8 mouse cellular contexts compared by ENCODE assay signal in the genomic region with DNA sequence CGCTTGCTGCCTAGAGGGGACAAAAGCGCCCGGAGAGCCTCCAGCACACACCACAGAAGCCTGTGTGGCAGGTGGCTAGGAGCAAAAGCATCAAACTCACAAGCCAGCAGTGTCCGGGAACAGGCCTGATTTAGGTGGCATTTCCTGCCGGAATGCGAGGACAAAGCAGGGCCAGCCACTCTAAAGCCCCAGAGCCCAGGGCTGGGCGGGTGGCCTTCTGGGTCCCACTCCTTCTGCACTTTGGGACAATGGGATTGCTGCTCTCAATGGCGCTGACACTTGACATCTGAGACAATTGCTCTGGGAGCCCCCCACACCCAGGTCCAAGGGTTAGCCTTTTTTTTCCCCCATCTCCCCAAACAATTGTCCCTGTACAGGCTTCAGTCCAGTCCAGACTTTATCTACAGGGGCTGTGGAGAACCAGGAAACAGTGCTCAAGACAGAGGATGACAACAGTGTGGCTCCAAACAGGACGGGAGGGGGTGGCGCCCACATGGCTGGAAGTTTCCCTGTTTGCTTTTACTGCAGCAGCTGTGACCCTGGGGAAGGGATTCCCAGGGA. TPM values are rescaled to one million over a fixed set of nuclear protein-coding genes. Genes with fewer than 3 reads are reported as not detected.
DNase-seq lines count a peak whose midpoint lies in the region; ATAC-seq lines count a peak whose summit lies in the region.

No protein-coding gene starts in this region.

- no peaks in the 10 kb centered on the region for H3K27me3 ChIP-seq in heart, embryonic 14.5 days (ENCODE audit: control insufficient read depth, insufficient read depth, low read length)
- H3K27me3 ChIP-seq in hindbrain, embryonic 11.5 days (ENCODE audit: control insufficient read depth, insufficient read depth, low read length), result no peaks in the 10 kb centered on the region
- no peaks in the 10 kb centered on the region for H3K27me3 ChIP-seq in limb, embryonic 13.5 days
- no peaks in the 10 kb centered on the region for H3K27me3 ChIP-seq in neural tube, embryonic 11.5 days (ENCODE audit: control insufficient read depth, insufficient read depth, low read length)

- H3K4me3 ChIP-seq in heart, embryonic 14.5 days (ENCODE audit: control insufficient read depth in 1 of 2, insufficient read depth in 1 of 2, low read depth in 1 of 2, low read length in 2 of 2), result no peak overlapping the region
- no peak overlapping the region for H3K4me3 ChIP-seq in hindbrain, embryonic 11.5 days (ENCODE audit: low read depth, low read length)
- no peak overlapping the region for H3K4me3 ChIP-seq in limb, embryonic 13.5 days
- H3K4me3 ChIP-seq in neural tube, embryonic 11.5 days (ENCODE audit: low read depth, low read length), result no peak overlapping the region

- peaks cover 21 to 22% of the 10 kb centered on the region in 2 experiments for H3K4me1 ChIP-seq in heart, embryonic 14.5 days (ENCODE audit: control insufficient read depth in 2 of 2, insufficient read depth in 2 of 2, low read length in 2 of 2)
- H3K4me1 ChIP-seq in hindbrain, embryonic 11.5 days (replicated peaks; ENCODE audit: control insufficient read depth, insufficient read depth, low read length), result peaks cover 34% of the 10 kb centered on the region
- H3K4me1 ChIP-seq in limb, embryonic 13.5 days, result peaks cover 31% of the 10 kb centered on the region
- peaks cover 51% of the 10 kb centered on the region for H3K4me1 ChIP-seq in neural tube, embryonic 11.5 days (ENCODE audit: control insufficient read depth, insufficient read depth, low read length)

- no peak overlapping the region for H3K9ac ChIP-seq in heart, embryonic 14.5 days (ENCODE audit: low read length)
- H3K9ac ChIP-seq in hindbrain, embryonic 11.5 days (ENCODE audit: low read depth, low read length), result peak overlapping the region; percentile 0; the same call in 1 of the 2 replicates
- no peak overlapping the region for H3K9ac ChIP-seq in limb, embryonic 13.5 days
- peak overlapping the region; percentile 42 for H3K9ac ChIP-seq in neural tube, embryonic 11.5 days (ENCODE audit: low read length)

- no peak overlapping the region for H3K4me2 ChIP-seq in heart, embryonic 14.5 days (ENCODE audit: low read length)
- H3K4me2 ChIP-seq in hindbrain, embryonic 11.5 days (replicated peaks; ENCODE audit: low read depth, low read length), result no peak overlapping the region
- H3K4me2 ChIP-seq in limb, embryonic 13.5 days (replicated peaks), result no peak overlapping the region
- no peak overlapping the region for H3K4me2 ChIP-seq in neural tube, embryonic 11.5 days (ENCODE audit: low read depth)

- ATAC-seq in heart, embryonic 14.5 days (ENCODE audit: insufficient number of reproducible peaks, insufficient read depth, low FRiP score, low read depth), result peak; percentile 60
- ATAC-seq in hindbrain, embryonic 11.5 days (ENCODE audit: low FRiP score), result 0 out of 2 replicates have a peak, but pooled peaks have one; percentile 37
- no peak for ATAC-seq in limb, embryonic 13.5 days (ENCODE audit: low FRiP score, low read depth)
- ATAC-seq in neural tube, embryonic 11.5 days (ENCODE audit: insufficient read depth, low FRiP score, low TSS enrichment), result no peak
- no peak for ATAC-seq in megakaryocyte-erythroid progenitor cell, adult 5-6 weeks (replicated peaks; ENCODE audit: low FRiP score, low TSS enrichment, poor library complexity, severe bottlenecking)

- H3K9me3 ChIP-seq in heart, embryonic 14.5 days (ENCODE audit: control insufficient read depth, low read length), result no peaks in the 10 kb centered on the region
- no peaks in the 10 kb centered on the region for H3K9me3 ChIP-seq in hindbrain, embryonic 11.5 days (ENCODE audit: control insufficient read depth, low read length)
- no peaks in the 10 kb centered on the region for H3K9me3 ChIP-seq in limb, embryonic 13.5 days
- H3K9me3 ChIP-seq in neural tube, embryonic 11.5 days (ENCODE audit: control insufficient read depth, low read length), result no peaks in the 10 kb centered on the region

- no peaks in the 10 kb centered on the region for H3K36me3 ChIP-seq in heart, embryonic 14.5 days (ENCODE audit: control insufficient read depth, insufficient read depth, low read length)
- H3K36me3 ChIP-seq in hindbrain, embryonic 11.5 days (ENCODE audit: control insufficient read depth, insufficient read depth, low read length), result no peaks in the 10 kb centered on the region
- no peaks in the 10 kb centered on the region for H3K36me3 ChIP-seq in limb, embryonic 13.5 days
- H3K36me3 ChIP-seq in neural tube, embryonic 11.5 days (ENCODE audit: control insufficient read depth, insufficient read depth, low read length), result no peaks in the 10 kb centered on the region

- H3K27ac ChIP-seq in heart, embryonic 14.5 days (replicated peaks in 1 of 2; ENCODE audit: control insufficient read depth in 1 of 2, insufficient read depth in 1 of 2, low read depth in 2 of 2, low read length in 2 of 2), result peak overlapping the region; percentile 74 to 82
- H3K27ac ChIP-seq in hindbrain, embryonic 11.5 days (ENCODE audit: low read depth, low read length), result peak overlapping the region; percentile 80
- 0 out of 2 replicates have a peak overlapping the region, but pooled peaks have one; percentile 44 for H3K27ac ChIP-seq in limb, embryonic 13.5 days
- peak overlapping the region; percentile 89 for H3K27ac ChIP-seq in neural tube, embryonic 11.5 days (ENCODE audit: low read depth, low read length)

- 56% methylated on average over 10 of the region's 10 CpGs for WGBS in heart, embryonic 14.5 days
- 22% methylated on average over 10 of the region's 10 CpGs for WGBS in hindbrain, embryonic 11.5 days
- WGBS in limb, embryonic 13.5 days, result 49% methylated on average over 10 of the region's 10 CpGs
- 24% methylated on average over 10 of the region's 10 CpGs for WGBS in neural tube, embryonic 11.5 days

- no peak for DNase-seq in heart, adult 9 months (ENCODE audit: low spot score in 2 of 2)
- peak; percentile 55 for DNase-seq in hindbrain, embryonic 11.5 days (ENCODE audit: low spot score)
- DNase-seq in neural tube, embryonic 11.5 days (ENCODE audit: low spot score), result peak; percentile 44
- DNase-seq in thymus, postnatal 4 days, result no peak
- DNase-seq in cerebellum, postnatal 36 days, result no peak

RNA-seq across cellular contexts. Expression of a gene that starts 56.1 kb away (rescaled TPM):
- 8.6 and 9.5 TPM in 2 replicates for polyA plus RNA-seq in heart, embryonic 14.5 days (2014; fragmentation: Nextera tagmentation; extraction: Ambion mirVana)
- 20.9 and 21.7 TPM in 2 replicates for polyA plus RNA-seq in hindbrain, embryonic 11.5 days (2014; fragmentation: Nextera tagmentation; extraction: Ambion mirVana)
- polyA plus RNA-seq in limb, embryonic 13.5 days (2015; fragmentation: Nextera tagmentation; extraction: Ambion mirVana), result 18.8 and 19.4 TPM in 2 replicates
- 28.9 and 31.9 TPM in 2 replicates for polyA plus RNA-seq in neural tube, embryonic 11.5 days (2014; fragmentation: Nextera tagmentation; extraction: Ambion mirVana)
- total RNA-seq in megakaryocyte-erythroid progenitor cell, adult 5-6 weeks (2014; fragmentation: Nextera tagmentation), result 34.5 and 39.2 TPM in 2 replicates
- 9.2 and 10.0 TPM in 2 replicates for total RNA-seq in megakaryocyte-erythroid progenitor cell, adult 5-6 weeks (2017)

Comparison
In these comparisons a context has a peak if more than half of its experiments do, and no peak if none do; other contexts are left out.
1. ATAC-seq: peak in heart, embryonic 14.5 days (single experiment) and hindbrain, embryonic 11.5 days (single experiment); none in limb, embryonic 13.5 days (single experiment), neural tube, embryonic 11.5 days (single experiment) and megakaryocyte-erythroid progenitor cell, adult 5-6 weeks (single experiment).
2. H3K9ac ChIP-seq: peak in hindbrain, embryonic 11.5 days (single experiment) and neural tube, embryonic 11.5 days (single experiment); none in heart, embryonic 14.5 days (single experiment) and limb, embryonic 13.5 days (single experiment).
3. DNase-seq: peak in hindbrain, embryonic 11.5 days (single experiment) and neural tube, embryonic 11.5 days (single experiment); none in heart, adult 9 months (0 of 2), thymus, postnatal 4 days (single experiment) and cerebellum, postnatal 36 days (0 of 2).
4. Peak in every context shown above with its lines, with median percentiles within 50 percentile points of each other: H3K27ac ChIP-seq.